Mouse (Mus musculus) lung, embryonic 14.5 days (tissue): ENCODE measurements at regions not wholly inside any gene's neighbourhood (a gene's known extent, or its start where the extent isn't known, plus 50 kb on each side); places are given as distances from the start of the nearest gene placed in this dataset.
"Not testable (repeated sequence)": the region's sequence is repeated elsewhere in the genome, so short reads cannot be mapped to it uniquely, and the experiment has no call there.

Experiments
- ATAC-seq: fragments of 200-750 bp; cut with Nextera tagmentation; 2 replicates; pipeline ENCODE4 v1.8.0; 2017; ENCODE audit warnings: mild to moderate bottlenecking, moderate TSS enrichment, moderate library complexity; ENCODE audit not compliant: insufficient read depth
- DNase-seq: peaks from one replicate; pipeline ENCODE4 v3.0.0-alpha.2; 2015
- H3K27ac ChIP-seq: fragments of 300-500 bp; sonication (generic); 2 replicates; pipeline ENCODE4 v1.5.1; 2014; ENCODE audit warnings: low read depth, mild to moderate bottlenecking, moderate library complexity
- H3K27me3 ChIP-seq: fragments of 300-500 bp; sonication (generic); 2 replicates; pipeline ENCODE4 v1.6.1; 2014; ENCODE audit warnings: low read length, control low read depth; ENCODE audit not compliant: insufficient read depth
- H3K36me3 ChIP-seq: fragments of 300-500 bp; sonication (generic); 2 replicates; pipeline ENCODE4 v1.6.1; 2014; ENCODE audit warnings: control low read depth; ENCODE audit not compliant: insufficient read depth
- H3K4me1 ChIP-seq: fragments of 300-500 bp; sonication (generic); 2 replicates; pipeline ENCODE4 v1.6.1; 2014; ENCODE audit warnings: antibody characterized with exemption, control low read depth; ENCODE audit not compliant: insufficient read depth
- H3K4me2 ChIP-seq: fragments of 300-500 bp; sonication (generic); 2 replicates; pipeline ENCODE4 v1.6.1; 2014; ENCODE audit warnings: mild to moderate bottlenecking
- H3K4me3 ChIP-seq: fragments of 300-500 bp; sonication (generic); 2 replicates; pipeline ENCODE4 v1.5.1; 2014; ENCODE audit warnings: low read depth, low read length
- H3K9ac ChIP-seq: fragments of 300-500 bp; sonication (generic); 2 replicates; pipeline ENCODE4 v1.6.1; 2014
- H3K9me3 ChIP-seq: fragments of 300-500 bp; sonication (generic); 2 replicates; pipeline ENCODE4 v1.6.1; 2016; ENCODE audit warnings: low read depth, low read length, control low read depth
- CTCF ChIP-seq: IDR thresholded peaks from 2 replicates; pipeline ENCODE4 v1.5.1; 2016; ENCODE audit warnings: antibody characterized with exemption, low read depth
- WGBS: fragments of 180-500 bp; shearing (Covaris S2); extraction: QIAGEN DNeasy Blood & Tissue Kit; methylation state at CpG from one replicate; pipeline ENCODE4 v1.1.7; 2014; 5-methylcytosine and 5-hydroxymethylcytosine counted together

DNA sequence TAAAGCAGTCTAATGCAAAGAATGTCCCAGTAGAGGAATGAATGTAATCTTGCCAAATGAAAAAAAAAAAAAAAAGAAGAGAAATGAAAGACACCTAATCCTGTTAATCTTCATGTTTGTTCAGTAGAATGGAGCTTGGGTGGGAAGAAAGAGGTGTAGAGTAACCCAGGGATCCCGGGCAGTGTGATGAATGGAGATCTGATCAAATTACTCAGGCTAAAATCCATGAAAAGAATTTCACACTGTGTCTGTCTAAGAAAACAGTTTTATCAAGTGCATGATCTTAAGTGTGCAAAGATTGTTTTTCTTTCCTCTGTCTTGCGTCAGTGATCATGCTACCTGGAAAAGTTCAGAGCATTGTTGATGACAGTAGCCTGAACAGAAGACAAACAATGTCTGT lies 333.9 kb upstream of the Slc10a2 start:
- Histone ChIP-seq H3K4me2 (no peak overlapping the region), H3K4me3 (no peak overlapping the region), H3K9ac (no peak overlapping the region), H3K27ac (no peak overlapping the region), H3K9me3 (no peaks in the 10 kb centered on the region), H3K36me3 (no peaks in the 10 kb centered on the region), H3K27me3 (no peaks in the 10 kb centered on the region), H3K4me1 (no peaks in the 10 kb centered on the region)
- 32% methylated on average over 2 of the region's 2 CpGs for WGBS
- ATAC-seq (no peak), DNase-seq (no peak)
- no peak for TF ChIP-seq CTCF

DNA sequence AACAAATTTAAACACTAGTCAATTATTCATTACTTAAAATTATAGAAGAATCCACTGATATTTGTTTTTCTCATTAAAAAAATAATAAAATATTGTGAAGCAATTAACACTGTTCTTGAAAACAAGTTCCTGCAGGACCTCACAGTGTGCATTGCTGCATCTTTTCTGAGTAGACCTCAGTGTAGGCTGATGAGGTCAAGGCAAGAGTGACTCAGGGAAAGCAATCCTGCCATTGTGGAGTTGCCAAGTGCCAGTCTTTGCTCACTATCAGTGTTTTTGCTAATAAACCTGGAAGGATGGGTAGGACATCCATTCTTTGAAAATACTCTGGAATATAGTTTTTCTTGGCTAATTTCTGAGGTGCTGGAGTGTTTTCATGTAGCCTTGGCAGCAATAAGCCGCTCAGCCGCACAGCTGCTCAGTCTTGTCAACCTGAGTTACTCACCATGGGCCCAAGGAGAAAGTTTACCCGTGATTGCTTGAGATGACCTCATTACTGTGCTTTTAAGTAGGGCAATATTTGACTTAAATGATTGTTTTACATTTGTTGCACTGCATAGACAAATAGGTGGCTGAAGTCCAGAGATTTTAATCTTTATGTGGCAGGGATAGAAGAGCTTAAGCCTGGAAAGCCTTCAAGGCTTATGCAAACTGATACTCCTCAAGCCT lies 323.3 kb upstream of the Slc10a2 start:
- ATAC-seq (peak; percentile 81), DNase-seq (peak; percentile 40)
- no peak for TF ChIP-seq CTCF
- no peaks in the 10 kb centered on the region for H3K9me3 ChIP-seq
- H3K9ac ChIP-seq, result no peak overlapping the region
- WGBS, result 50% methylated on average over 3 of the region's 3 CpGs
- H3K4me1 ChIP-seq, result no peaks in the 10 kb centered on the region
- H3K4me3 ChIP-seq, result no peak overlapping the region
- no peak overlapping the region for H3K27ac ChIP-seq
- no peaks in the 10 kb centered on the region for H3K36me3 ChIP-seq
- no peaks in the 10 kb centered on the region for H3K27me3 ChIP-seq
- no peak overlapping the region for H3K4me2 ChIP-seq

DNA sequence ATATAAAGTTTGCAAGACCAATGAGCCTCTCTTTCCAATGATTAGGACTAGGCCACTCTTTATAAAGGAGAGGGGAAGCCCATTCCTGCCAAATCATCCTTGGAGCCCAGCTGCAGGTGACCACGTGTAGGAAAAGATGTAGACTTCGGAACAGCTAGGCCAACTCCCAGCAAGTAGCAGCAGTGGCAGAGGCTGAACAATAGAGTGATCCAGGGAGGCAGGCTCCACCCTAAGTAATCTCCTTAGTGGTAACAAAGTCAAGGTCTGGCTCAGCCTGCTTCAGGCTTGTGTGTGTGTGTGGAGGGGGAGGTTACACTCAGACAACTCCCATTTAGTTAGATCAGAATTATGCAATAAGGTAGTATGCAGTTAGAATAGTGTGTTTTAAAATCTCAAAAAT lies 311.7 kb upstream of the Slc10a2 start:
- not testable (repeated sequence) for H3K36me3 ChIP-seq, H3K4me2 ChIP-seq, H3K27me3 ChIP-seq, ATAC-seq, H3K4me3 ChIP-seq, H3K27ac ChIP-seq, H3K9me3 ChIP-seq, H3K4me1 ChIP-seq, H3K9ac ChIP-seq, DNase-seq
- WGBS, result 44% methylated on average over 2 of the region's 2 CpGs

DNA sequence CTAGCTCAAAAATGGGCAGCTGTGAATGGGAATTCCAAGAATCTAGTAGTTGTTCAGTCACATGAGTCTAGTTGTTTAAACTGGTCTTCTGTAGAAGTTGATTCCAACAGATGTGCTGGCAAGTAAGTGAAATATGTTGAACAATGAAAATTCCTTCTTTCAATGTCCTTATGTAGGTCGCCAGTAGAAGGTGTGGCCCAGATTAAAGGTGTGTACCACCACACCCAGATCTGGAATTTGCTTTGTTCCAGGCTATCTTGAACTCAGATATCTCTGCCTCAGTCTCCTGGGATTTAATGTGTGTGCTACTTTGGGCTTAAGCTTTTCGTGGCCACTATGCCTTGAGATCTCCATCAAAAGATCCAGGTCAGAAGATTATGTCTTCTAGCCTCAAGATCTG lies 279.7 kb upstream of the Slc10a2 start:
- Histone ChIP-seq H3K9me3 (no peaks in the 10 kb centered on the region), H3K4me3 (no peak overlapping the region), H3K4me2 (no peak overlapping the region), H3K36me3 (no peaks in the 10 kb centered on the region), H3K27ac (no peak overlapping the region), H3K9ac (no peak overlapping the region), H3K4me1 (no peaks in the 10 kb centered on the region), H3K27me3 (no peaks in the 10 kb centered on the region)
- TF ChIP-seq CTCF, result no peak
- ATAC-seq (no peak), DNase-seq (no peak)
- WGBS, result 75% methylated on average over 2 of the region's 2 CpGs

DNA sequence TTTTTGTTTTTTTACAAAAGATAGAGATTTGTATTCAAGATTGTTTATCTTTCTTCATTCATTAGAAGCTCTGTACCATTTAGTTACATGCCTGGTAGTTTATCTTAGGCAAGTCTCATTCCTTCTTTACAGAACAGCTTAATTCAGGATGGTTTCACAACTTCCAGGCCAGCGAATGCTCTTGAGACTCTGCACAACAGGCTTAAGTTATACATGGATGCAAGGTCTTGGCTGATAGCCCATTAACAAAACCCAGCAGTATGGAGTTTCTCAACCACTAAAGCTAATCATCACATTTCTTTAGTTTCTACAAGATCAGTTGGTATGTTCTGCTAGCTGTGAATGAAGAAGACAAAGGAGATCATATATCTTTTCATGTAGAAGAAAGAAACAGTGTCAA lies 272.9 kb upstream of the Slc10a2 start:
- DNase-seq (peak; percentile 62), ATAC-seq (peak; percentile 38; the same call in 1 of the 2 replicates)
- H3K27me3 ChIP-seq, result no peaks in the 10 kb centered on the region
- H3K36me3 ChIP-seq, result no peaks in the 10 kb centered on the region
- H3K27ac ChIP-seq, result no peak overlapping the region
- H3K9me3 ChIP-seq, result no peaks in the 10 kb centered on the region
- no peak overlapping the region for H3K4me3 ChIP-seq
- WGBS, result 75% methylated on average over 1 of the region's 1 CpGs
- no peak overlapping the region for H3K4me2 ChIP-seq
- no peak overlapping the region for H3K9ac ChIP-seq
- H3K4me1 ChIP-seq, result no peaks in the 10 kb centered on the region
- no peak for TF ChIP-seq CTCF

DNA sequence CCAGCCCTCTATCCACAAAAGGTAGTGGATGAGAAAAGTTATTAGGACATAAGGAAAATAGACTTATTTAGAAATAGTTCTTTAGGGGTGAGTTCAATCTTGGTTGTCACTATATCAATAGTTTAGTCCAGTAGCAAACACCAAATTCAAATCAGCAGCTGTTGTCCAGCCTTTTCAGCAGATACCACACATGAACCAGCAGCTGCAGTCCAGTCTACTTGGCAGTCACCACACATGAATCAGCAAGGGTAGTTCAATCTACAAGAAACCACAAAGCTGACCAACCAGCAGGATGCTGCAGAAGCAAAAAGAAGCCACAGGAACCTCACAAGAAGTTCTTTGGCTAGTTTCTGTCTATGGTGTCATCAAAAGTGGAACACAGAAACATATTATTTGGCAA lies 234.8 kb upstream of the Slc10a2 start:
- Histone ChIP-seq H3K9me3 (no peaks in the 10 kb centered on the region), H3K36me3 (no peaks in the 10 kb centered on the region), H3K4me2 (no peak overlapping the region), H3K27me3 (no peaks in the 10 kb centered on the region), H3K4me1 (no peaks in the 10 kb centered on the region), H3K9ac (no peak overlapping the region), H3K4me3 (no peak overlapping the region), H3K27ac (no peak overlapping the region)
- ATAC-seq (no peak), DNase-seq (no peak)
- TF ChIP-seq CTCF, result no peak

DNA sequence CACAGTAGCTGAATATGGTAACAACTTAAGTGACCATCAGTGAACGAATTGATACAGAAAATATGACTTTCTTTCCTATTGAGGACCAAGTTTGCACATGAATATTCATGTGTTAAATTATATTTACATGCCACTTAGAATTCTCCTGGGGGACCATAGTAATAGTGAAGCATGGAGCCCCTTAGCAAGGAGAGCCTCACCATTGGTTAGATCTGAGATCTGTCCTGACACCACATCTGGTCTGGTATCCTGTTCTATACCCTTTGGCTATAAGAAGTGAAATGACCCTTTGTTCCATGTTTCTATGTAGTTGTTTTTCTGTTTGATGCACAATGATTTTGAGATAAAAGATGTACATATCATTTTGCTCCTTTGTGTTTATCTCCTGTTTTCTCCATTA lies 209.4 kb upstream of the Slc10a2 start:
- no peak for TF ChIP-seq CTCF
- no peak overlapping the region for H3K9ac ChIP-seq
- ATAC-seq, result no peak
- 75% methylated on average over 1 of the region's 1 CpGs for WGBS
- DNase-seq, result no peak
- no peak overlapping the region for H3K4me3 ChIP-seq
- H3K9me3 ChIP-seq, result no peaks in the 10 kb centered on the region
- no peaks in the 10 kb centered on the region for H3K27me3 ChIP-seq
- H3K4me2 ChIP-seq, result no peak overlapping the region
- H3K36me3 ChIP-seq, result no peaks in the 10 kb centered on the region
- no peak overlapping the region for H3K27ac ChIP-seq
- H3K4me1 ChIP-seq, result no peaks in the 10 kb centered on the region

DNA sequence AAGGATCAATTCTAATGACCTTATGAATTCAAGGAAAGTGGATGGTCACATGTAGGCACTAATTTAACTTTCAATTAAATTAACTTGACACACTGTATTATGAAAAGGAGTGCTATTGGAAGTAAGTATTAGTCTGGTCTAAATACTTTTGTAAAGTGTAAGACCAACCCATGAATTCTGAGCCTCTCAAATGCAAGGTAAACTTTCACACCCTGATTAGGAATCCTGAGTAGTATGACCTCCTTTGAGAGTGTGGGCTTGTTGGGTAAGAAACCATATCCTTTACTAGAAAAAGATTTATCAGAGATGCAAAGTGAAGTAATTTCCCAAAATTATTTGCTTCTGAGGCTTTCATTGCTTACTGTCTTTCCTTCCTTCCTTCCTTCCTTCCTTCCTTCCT lies 194.8 kb upstream of the Slc10a2 start:
- no peaks in the 10 kb centered on the region for H3K9me3 ChIP-seq
- H3K4me2 ChIP-seq, result no peak overlapping the region
- DNase-seq (no peak), ATAC-seq (no peak)
- no peaks in the 10 kb centered on the region for H3K36me3 ChIP-seq
- no peak overlapping the region for H3K9ac ChIP-seq
- H3K4me1 ChIP-seq, result no peaks in the 10 kb centered on the region
- no peak overlapping the region for H3K27ac ChIP-seq
- H3K4me3 ChIP-seq, result no peak overlapping the region
- no peaks in the 10 kb centered on the region for H3K27me3 ChIP-seq
- no peak for TF ChIP-seq CTCF
